Mouse (Mus musculus): ENCODE measurements around the gene A1cf. TPM values are rescaled to one million over a fixed set of nuclear protein-coding genes. Genes with fewer than 3 reads are reported as not detected.

A1cf gene
- total RNA-seq, 1 experiment: not detected

DNA sequence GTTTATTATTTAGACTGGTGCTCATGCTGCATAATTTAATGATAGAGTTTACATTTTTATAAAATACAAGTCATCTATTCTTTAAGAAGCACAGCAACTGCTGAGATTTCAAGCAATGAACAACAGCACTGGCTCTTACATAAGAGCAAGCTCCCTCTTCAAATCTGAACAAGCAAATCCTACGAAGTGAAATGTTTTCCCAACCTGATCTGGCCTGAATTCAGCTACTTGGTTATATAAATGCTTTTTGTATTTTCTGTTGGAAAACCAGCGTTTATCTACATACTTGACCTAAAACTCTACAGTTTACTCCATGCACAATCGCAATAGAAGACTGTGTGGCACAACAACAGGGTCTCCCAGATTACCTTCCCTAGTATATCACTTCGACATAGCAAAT, 488 bp upstream of the A1cf start:
- no peak for TF ChIP-seq MAFK (IDR thresholded peaks at IDR 0.05; ENCODE audit: insufficient read depth, low read depth, low read length)
- no peak for TF ChIP-seq CHD2 (IDR thresholded peaks at IDR 0.05; ENCODE audit: low read depth, low read length)
- TF ChIP-seq HCFC1 (IDR thresholded peaks at IDR 0.05; ENCODE audit: borderline replicate concordance, insufficient read depth, low read length): no peak
- TF ChIP-seq ZC3H11A (IDR thresholded peaks at IDR 0.05; ENCODE audit: borderline replicate concordance, low read depth, low read length): no peak
- TF ChIP-seq ZNF384 (IDR thresholded peaks at IDR 0.05; ENCODE audit: low read depth, low read length): no peak
- no peak for DNase-seq (ENCODE audit: low read depth, low spot score)

DNA sequence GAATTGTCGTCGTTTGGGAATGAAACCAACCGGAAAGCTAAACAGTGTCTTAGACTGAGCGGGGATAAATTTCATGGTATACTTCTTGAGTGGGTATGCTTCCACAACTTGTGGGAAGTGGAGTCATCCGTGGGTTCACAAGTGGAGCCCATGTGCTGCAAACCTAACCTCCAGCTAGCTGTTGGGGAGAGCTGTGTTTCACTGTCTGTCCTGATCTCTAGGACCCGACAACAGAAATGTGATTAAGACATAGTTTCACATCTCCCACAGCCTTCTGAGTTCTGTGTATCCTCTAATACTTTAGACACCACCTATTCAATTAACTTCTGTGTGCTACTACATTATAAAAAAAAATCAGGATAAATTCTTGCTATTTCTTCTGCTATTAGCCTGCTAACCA, 407 bp downstream of the A1cf start:
- no peaks in the 10 kb centered on the region for H3K36me3 ChIP-seq (ENCODE audit: control insufficient read depth, insufficient read depth, low read length, poor library complexity, severe bottlenecking)
- H3K27ac ChIP-seq (ENCODE audit: insufficient read depth, low read depth, low read length, poor library complexity, severe bottlenecking): no peak overlapping the region
- H3K9ac ChIP-seq (ENCODE audit: insufficient read depth, low read depth, low read length, poor library complexity, severe bottlenecking): no peak overlapping the region
- in situ Hi-C loops (cut with MboI; ENCODE audit: low sequenced_read_pairs in 2 of 2, unreplicated experiment in 2 of 2): no loop called here
- no peaks in the 10 kb centered on the region for H3K9me3 ChIP-seq (ENCODE audit: control insufficient read depth, insufficient read depth, low read depth, low read length)
- TF ChIP-seq HCFC1 (IDR thresholded peaks at IDR 0.05; ENCODE audit: borderline replicate concordance, insufficient read depth, low read length) (no peak), ZC3H11A (IDR thresholded peaks at IDR 0.05; ENCODE audit: borderline replicate concordance, low read depth, low read length) (no peak), CHD2 (IDR thresholded peaks at IDR 0.05; ENCODE audit: low read depth, low read length) (no peak), ZNF384 (IDR thresholded peaks at IDR 0.05; ENCODE audit: low read depth, low read length) (no peak), MAFK (IDR thresholded peaks at IDR 0.05; ENCODE audit: insufficient read depth, low read depth, low read length) (no peak)
- DNase-seq (ENCODE audit: low read depth, low spot score): no peak
- no peaks in the 10 kb centered on the region for H3K4me1 ChIP-seq (ENCODE audit: control insufficient read depth in 2 of 2, insufficient read depth in 2 of 2, low read length in 2 of 2, poor library complexity in 1 of 2)
- no peak overlapping the region for H3K4me3 ChIP-seq (ENCODE audit: insufficient read depth in 1 of 2, low read depth in 1 of 2, low read length in 2 of 2, poor library complexity in 1 of 2, severe bottlenecking in 1 of 2)

More for the DNA sequence above, 488 bp upstream of the A1cf start:
- Histone ChIP-seq H3K9ac (ENCODE audit: insufficient read depth, low read depth, low read length, poor library complexity, severe bottlenecking) (no peak overlapping the region), H3K9me3 (ENCODE audit: control insufficient read depth, insufficient read depth, low read depth, low read length) (no peaks in the 10 kb centered on the region), H3K4me1 (ENCODE audit: control insufficient read depth in 2 of 2, insufficient read depth in 2 of 2, low read length in 2 of 2, poor library complexity in 1 of 2) (no peaks in the 10 kb centered on the region), H3K27ac (ENCODE audit: insufficient read depth, low read depth, low read length, poor library complexity, severe bottlenecking) (no peak overlapping the region), H3K4me3 (ENCODE audit: insufficient read depth in 1 of 2, low read depth in 1 of 2, low read length in 2 of 2, poor library complexity in 1 of 2, severe bottlenecking in 1 of 2) (no peak overlapping the region), H3K36me3 (ENCODE audit: control insufficient read depth, insufficient read depth, low read length, poor library complexity, severe bottlenecking) (no peaks in the 10 kb centered on the region)
- in situ Hi-C loops (cut with MboI; ENCODE audit: low sequenced_read_pairs in 2 of 2, unreplicated experiment in 2 of 2): no loop called here

DNA sequence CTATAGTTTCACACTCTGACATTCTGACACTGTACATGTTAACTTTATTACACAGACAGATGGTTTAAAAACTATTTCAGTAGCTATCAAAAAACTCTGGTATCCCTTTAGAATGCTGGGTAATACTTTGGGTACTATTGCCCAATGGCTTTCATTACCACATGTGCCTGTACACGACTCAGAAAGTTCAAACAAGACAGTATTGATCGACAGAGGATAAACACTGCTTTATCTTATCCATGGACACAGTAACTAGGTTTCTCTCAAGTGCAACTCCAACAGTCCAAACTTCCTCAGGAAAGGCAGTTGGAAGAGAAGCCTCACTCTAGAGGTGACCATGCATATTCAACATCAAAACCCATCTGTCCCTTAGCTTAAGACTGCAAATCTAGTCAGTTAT, 2.8 kb downstream of the A1cf start:
- no peak for TF ChIP-seq HCFC1 (IDR thresholded peaks at IDR 0.05; ENCODE audit: borderline replicate concordance, insufficient read depth, low read length)
- TF ChIP-seq MAFK (IDR thresholded peaks at IDR 0.05; ENCODE audit: insufficient read depth, low read depth, low read length): no peak
- no peak for TF ChIP-seq ZC3H11A (IDR thresholded peaks at IDR 0.05; ENCODE audit: borderline replicate concordance, low read depth, low read length)
- TF ChIP-seq CHD2 (IDR thresholded peaks at IDR 0.05; ENCODE audit: low read depth, low read length): no peak
- TF ChIP-seq ZNF384 (IDR thresholded peaks at IDR 0.05; ENCODE audit: low read depth, low read length): no peak
- H3K9ac ChIP-seq (ENCODE audit: insufficient read depth, low read depth, low read length, poor library complexity, severe bottlenecking): no peak overlapping the region
- H3K4me1 ChIP-seq (ENCODE audit: control insufficient read depth in 2 of 2, insufficient read depth in 2 of 2, low read length in 2 of 2, poor library complexity in 1 of 2): no peaks in the 10 kb centered on the region
- H3K36me3 ChIP-seq (ENCODE audit: control insufficient read depth, insufficient read depth, low read length, poor library complexity, severe bottlenecking): no peaks in the 10 kb centered on the region
- no peak for DNase-seq (ENCODE audit: low read depth, low spot score)
- no peak overlapping the region for H3K27ac ChIP-seq (ENCODE audit: insufficient read depth, low read depth, low read length, poor library complexity, severe bottlenecking)
- no peaks in the 10 kb centered on the region for H3K9me3 ChIP-seq (ENCODE audit: control insufficient read depth, insufficient read depth, low read depth, low read length)
- no peak overlapping the region for H3K4me3 ChIP-seq (ENCODE audit: insufficient read depth in 1 of 2, low read depth in 1 of 2, low read length in 2 of 2, poor library complexity in 1 of 2, severe bottlenecking in 1 of 2)
- in situ Hi-C loops (cut with MboI; ENCODE audit: low sequenced_read_pairs in 2 of 2, unreplicated experiment in 2 of 2): no loop called here

DNA sequence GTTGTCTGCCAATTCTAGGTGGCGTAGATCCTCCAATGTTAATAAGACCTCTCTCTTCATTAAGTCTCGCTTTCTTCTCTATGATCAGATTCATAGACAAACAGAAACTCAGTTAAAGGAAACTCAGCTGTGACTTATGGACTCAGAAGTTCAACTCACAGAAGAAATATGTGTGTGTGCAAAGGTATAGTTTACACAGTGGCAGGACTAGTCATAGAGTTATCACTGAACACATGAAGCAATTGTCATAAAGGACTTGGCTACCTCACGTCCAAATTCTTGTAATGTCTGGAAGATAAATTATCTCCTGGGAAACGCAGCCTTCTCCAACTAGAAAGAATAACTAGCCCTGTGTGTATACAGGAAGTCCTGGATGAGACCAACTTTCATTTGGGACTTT, 9.4 kb downstream of the A1cf start:
- H3K36me3 ChIP-seq (ENCODE audit: control insufficient read depth, insufficient read depth, low read length, poor library complexity, severe bottlenecking): no peaks in the 10 kb centered on the region
- H3K9me3 ChIP-seq (ENCODE audit: control insufficient read depth, insufficient read depth, low read depth, low read length): no peaks in the 10 kb centered on the region
- TF ChIP-seq HCFC1 (IDR thresholded peaks at IDR 0.05; ENCODE audit: borderline replicate concordance, insufficient read depth, low read length) (no peak), CHD2 (IDR thresholded peaks at IDR 0.05; ENCODE audit: low read depth, low read length) (no peak), ZC3H11A (IDR thresholded peaks at IDR 0.05; ENCODE audit: borderline replicate concordance, low read depth, low read length) (no peak), ZNF384 (IDR thresholded peaks at IDR 0.05; ENCODE audit: low read depth, low read length) (no peak), MAFK (IDR thresholded peaks at IDR 0.05; ENCODE audit: insufficient read depth, low read depth, low read length) (no peak)
- DNase-seq (ENCODE audit: low read depth, low spot score): no peak
- in situ Hi-C loops (cut with MboI; ENCODE audit: low sequenced_read_pairs in 2 of 2, unreplicated experiment in 2 of 2): no loop called here
- H3K27ac ChIP-seq (ENCODE audit: insufficient read depth, low read depth, low read length, poor library complexity, severe bottlenecking): no peak overlapping the region
- H3K4me1 ChIP-seq (ENCODE audit: control insufficient read depth in 2 of 2, insufficient read depth in 2 of 2, low read length in 2 of 2, poor library complexity in 1 of 2): no peaks in the 10 kb centered on the region
- no peak overlapping the region for H3K4me3 ChIP-seq (ENCODE audit: insufficient read depth in 1 of 2, low read depth in 1 of 2, low read length in 2 of 2, poor library complexity in 1 of 2, severe bottlenecking in 1 of 2)
- no peak overlapping the region for H3K9ac ChIP-seq (ENCODE audit: insufficient read depth, low read depth, low read length, poor library complexity, severe bottlenecking)

DNA sequence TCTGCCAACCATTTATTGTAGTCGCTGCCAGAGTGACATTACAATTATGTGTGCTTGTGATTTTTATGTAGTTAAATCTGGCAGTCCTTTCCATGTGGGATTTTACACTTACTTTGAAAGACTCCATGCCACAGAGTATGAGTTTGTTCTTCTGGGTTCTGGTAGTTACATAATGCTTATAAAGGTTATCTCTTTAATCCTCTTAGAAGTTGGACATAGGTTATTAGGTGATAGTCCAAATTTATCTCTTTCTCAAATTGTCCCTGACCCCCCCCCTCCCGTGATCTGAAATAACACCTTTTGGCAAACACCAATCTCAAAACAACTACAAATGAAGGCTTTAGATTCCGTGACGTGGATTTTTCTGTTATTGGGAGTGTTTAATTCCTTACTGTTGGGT, 16.0 kb downstream of the A1cf start:
- Histone ChIP-seq H3K4me1 (ENCODE audit: control insufficient read depth in 2 of 2, insufficient read depth in 2 of 2, low read length in 2 of 2, poor library complexity in 1 of 2) (no peaks in the 10 kb centered on the region), H3K4me3 (ENCODE audit: insufficient read depth in 1 of 2, low read depth in 1 of 2, low read length in 2 of 2, poor library complexity in 1 of 2, severe bottlenecking in 1 of 2) (no peak overlapping the region), H3K9me3 (ENCODE audit: control insufficient read depth, insufficient read depth, low read depth, low read length) (no peaks in the 10 kb centered on the region), H3K36me3 (ENCODE audit: control insufficient read depth, insufficient read depth, low read length, poor library complexity, severe bottlenecking) (no peaks in the 10 kb centered on the region), H3K9ac (ENCODE audit: insufficient read depth, low read depth, low read length, poor library complexity, severe bottlenecking) (no peak overlapping the region), H3K27ac (ENCODE audit: insufficient read depth, low read depth, low read length, poor library complexity, severe bottlenecking) (no peak overlapping the region)
- no peak for DNase-seq (ENCODE audit: low read depth, low spot score)
- TF ChIP-seq CHD2 (IDR thresholded peaks at IDR 0.05; ENCODE audit: low read depth, low read length) (no peak), HCFC1 (IDR thresholded peaks at IDR 0.05; ENCODE audit: borderline replicate concordance, insufficient read depth, low read length) (no peak), ZNF384 (IDR thresholded peaks at IDR 0.05; ENCODE audit: low read depth, low read length) (no peak)
- in situ Hi-C loops (cut with MboI; ENCODE audit: low sequenced_read_pairs in 2 of 2, unreplicated experiment in 2 of 2): no loop called here
